Mouse (Mus musculus): ENCODE data around the gene Gpatch4. TPM values are rescaled to one million over a fixed set of nuclear protein-coding genes. Genes with fewer than 3 reads are reported as not detected.

Gene Gpatch4
- 10 to 100 TPM; 21.9 to 34.1 TPM for total RNA-seq (2023)

GRCm38 (mm10) chr3:88042661-88043421, at the start of gene Gpatch4:
Gene Gpatch4, plus strand, starts transcription at chr3:88043108.

GRCm38 (mm10) chr3:88000181-88000580, 42.7 kb upstream of the Gpatch4 start, which contains the start of gene Bcan:
Gene Bcan, minus strand, starts transcription at chr3:88000230.

GRCm38 (mm10) chr3:88027434-88028186, 15.3 kb upstream of the Gpatch4 start, which contains the start of gene Hapln2:
Gene Hapln2, minus strand, starts transcription at chr3:88027583.

GRCm38 (mm10) chr3:88057902-88058696, 15.2 kb downstream of the Gpatch4 start, which contains the start of gene Naxe:
Gene Naxe, minus strand, starts transcription at chr3:88058495.

GRCm38 (mm10) chr3:88078204-88078603, 35.3 kb downstream of the Gpatch4 start, which contains the start of gene Ttc24:
Gene Ttc24, minus strand, starts transcription at chr3:88078304.

GRCm38 (mm10) chr3:88081345-88082223, 38.7 kb downstream of the Gpatch4 start, which contains the start of gene Iqgap3:
Gene Iqgap3, plus strand, starts transcription at chr3:88081971.

Other genes starting within 250 kb of the Gpatch4 start
- gene Ntrk1, start 247.9 kb upstream of the Gpatch4 start, total RNA-seq (2023), result not detected
- gene Insrr, start 246.2 kb upstream of the Gpatch4 start, total RNA-seq (2023), result under 1 TPM in 1 of 2 experiments, not detected in 1; 0.15 TPM
- gene Pear1, start 218.8 kb upstream of the Gpatch4 start, total RNA-seq (2023), result 10 to 100 TPM; 35.6 to 35.9 TPM
- gene Sh2d2a, start 196.4 kb upstream of the Gpatch4 start, total RNA-seq (2023), result 100 to 1,000 TPM; 194 to 202 TPM
- gene Prcc, start 157.5 kb upstream of the Gpatch4 start, total RNA-seq (2023), result 10 to 100 TPM; 57.4 to 65.0 TPM
- 100 to 1,000 TPM; 103 to 104 TPM for gene Hdgf, start 136.8 kb upstream of the Gpatch4 start, total RNA-seq (2023)
- gene Mrpl24, start 123.6 kb upstream of the Gpatch4 start, total RNA-seq (2023), result 100 to 1,000 TPM; 147 to 161 TPM
- 10 to 100 TPM; 69.9 to 72.7 TPM for gene Isg20l2, start 112.8 kb upstream of the Gpatch4 start, total RNA-seq (2023)
- gene Rrnad1, start 112.4 kb upstream of the Gpatch4 start, total RNA-seq (2023), result 10 to 100 TPM; 31.8 to 33.3 TPM
- 1 to 10 TPM; 2.3 to 5.0 TPM for gene Crabp2, start 94.4 kb upstream of the Gpatch4 start, total RNA-seq (2023)
- gene Nes, start 72.0 kb upstream of the Gpatch4 start, total RNA-seq (2023), result not detected
- not detected for gene Bcan, start 42.9 kb upstream of the Gpatch4 start, total RNA-seq (2023)
- not detected for gene Hapln2, start 15.5 kb upstream of the Gpatch4 start, total RNA-seq (2023)
- 10 to 100 TPM; 24.1 to 31.7 TPM for gene Naxe, start 15.4 kb downstream of the Gpatch4 start, total RNA-seq (2023)
- gene Ttc24, start 35.2 kb downstream of the Gpatch4 start, total RNA-seq (2023), result not detected
- gene Iqgap3, start 38.9 kb downstream of the Gpatch4 start, total RNA-seq (2023), result 1 to 10 TPM in 1 of 2 experiments, under 1 TPM in 1; 0.77 to 2.1 TPM
- gene Mef2d, start 99.3 kb downstream of the Gpatch4 start, total RNA-seq (2023), result 100 to 1,000 TPM; 241 to 255 TPM
- gene Rhbg, start 211.6 kb downstream of the Gpatch4 start, total RNA-seq (2023), result not detected
- gene Gm38392, start 244.1 kb downstream of the Gpatch4 start, total RNA-seq (2023), result not detected

Data from T-cell, adult 66 days (primary cell).